Mouse (Mus musculus) thymus, postnatal 25 days (tissue): ENCODE results near the gene Ccdc117.
"Not testable (repeated sequence)": the region's sequence is repeated elsewhere in the genome, so short reads cannot be mapped to it uniquely, and the experiment has no call there.

ENCODE experiments used
- DNase-seq: peaks from one replicate; pipeline ENCODE4 v3.0.0; 2022

The Ccdc117 gene

DNA sequence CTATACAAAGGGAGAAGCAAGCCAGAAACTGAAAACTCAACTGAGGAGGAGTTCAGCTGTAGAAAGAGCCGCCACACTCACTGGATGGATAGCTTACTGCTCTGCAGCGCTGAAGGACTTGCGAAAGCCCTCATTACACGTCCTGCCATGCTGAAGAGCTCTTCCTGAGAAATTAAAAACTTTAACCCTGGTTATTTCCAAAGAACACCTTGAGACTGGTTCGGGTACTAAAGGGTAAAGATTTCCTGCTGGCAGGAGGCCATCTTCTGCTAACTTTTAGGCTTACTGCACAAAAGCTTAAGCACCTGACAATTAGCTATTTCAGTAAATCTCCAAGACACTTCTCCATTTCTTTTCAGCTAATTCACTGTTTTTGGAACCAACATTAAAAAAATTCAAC lies 11.8 kb downstream of the Ccdc117 start:
- no peak for DNase-seq

DNA sequence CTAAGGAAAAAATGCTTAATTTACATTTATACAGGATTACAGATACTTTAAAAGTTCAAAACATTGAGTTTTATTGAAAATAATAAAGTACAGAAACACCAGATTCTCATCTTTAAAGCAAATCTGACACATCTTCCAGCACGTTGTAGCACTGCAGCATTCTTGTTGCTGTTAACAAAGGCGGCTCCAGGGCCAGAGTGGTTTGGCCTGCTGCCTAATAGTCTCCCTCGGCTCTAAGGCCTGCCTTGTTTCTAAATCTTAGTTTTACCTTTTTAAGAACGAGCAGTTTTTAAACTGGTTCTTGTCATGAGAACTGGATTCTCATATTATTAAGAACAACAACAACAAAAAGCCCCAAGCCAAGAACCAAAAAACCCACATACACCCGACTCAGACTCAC lies 13.1 kb downstream of the Ccdc117 start:
- DNase-seq: no peak

GRCm38 (mm10) chr11:5527865-5528523 lies 14.0 kb downstream of the Ccdc117 start:
- DNase-seq: no peak

GRCm38 (mm10) chr11:5526573-5527439 lies 15.2 kb downstream of the Ccdc117 start:
- DNase-seq: no peak

DNA sequence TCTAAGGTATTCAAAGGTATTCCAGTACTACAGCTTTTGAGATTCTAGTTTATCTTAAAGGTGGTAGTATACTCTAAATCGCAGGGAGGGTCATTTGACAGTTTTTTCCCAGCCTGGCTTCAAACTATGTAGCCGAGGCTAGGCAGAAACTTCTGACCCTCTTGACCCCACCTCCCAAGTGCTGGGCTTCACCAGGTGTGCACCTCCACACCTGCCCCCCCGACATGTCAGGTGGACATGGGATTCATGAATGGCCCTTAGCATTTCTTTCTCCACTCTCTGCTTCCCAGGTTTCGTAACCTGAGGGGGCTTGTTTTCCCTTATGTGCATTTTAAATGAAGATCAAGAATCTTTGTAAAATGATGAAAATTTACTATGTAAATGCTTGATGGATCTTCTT lies 16.6 kb downstream of the Ccdc117 start:
- DNase-seq: no peak

DNA sequence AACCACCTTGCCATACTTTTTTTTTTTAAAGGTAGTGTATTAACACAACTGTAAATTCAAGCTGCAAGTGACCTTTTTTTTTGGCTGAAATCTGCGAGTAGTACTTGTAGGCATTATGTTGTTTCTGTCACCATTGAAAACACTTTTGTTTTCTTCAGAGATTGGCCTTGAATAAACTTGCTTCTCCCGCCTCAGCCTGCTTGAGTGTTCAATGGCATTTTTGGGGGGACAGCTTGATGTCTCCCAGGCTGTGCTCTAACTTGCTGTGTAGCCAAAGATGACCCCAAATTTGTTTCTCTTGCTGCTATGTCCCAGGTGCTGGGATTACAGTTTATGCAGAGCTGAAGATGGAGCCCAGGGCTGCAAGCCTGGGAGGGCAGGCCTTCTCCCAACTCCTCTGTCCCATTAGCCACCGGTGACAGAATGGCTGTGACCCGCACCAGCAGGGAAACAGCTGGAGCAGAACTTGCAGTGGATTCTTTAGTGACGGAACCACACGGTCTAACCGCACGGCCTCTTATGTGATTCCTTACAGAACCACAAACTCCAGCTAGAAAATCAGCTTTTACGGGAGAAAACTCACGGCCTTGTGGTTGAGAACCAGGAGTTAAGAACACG lies 19.1 kb downstream of the Ccdc117 start:
- DNase-seq: no peak

DNA sequence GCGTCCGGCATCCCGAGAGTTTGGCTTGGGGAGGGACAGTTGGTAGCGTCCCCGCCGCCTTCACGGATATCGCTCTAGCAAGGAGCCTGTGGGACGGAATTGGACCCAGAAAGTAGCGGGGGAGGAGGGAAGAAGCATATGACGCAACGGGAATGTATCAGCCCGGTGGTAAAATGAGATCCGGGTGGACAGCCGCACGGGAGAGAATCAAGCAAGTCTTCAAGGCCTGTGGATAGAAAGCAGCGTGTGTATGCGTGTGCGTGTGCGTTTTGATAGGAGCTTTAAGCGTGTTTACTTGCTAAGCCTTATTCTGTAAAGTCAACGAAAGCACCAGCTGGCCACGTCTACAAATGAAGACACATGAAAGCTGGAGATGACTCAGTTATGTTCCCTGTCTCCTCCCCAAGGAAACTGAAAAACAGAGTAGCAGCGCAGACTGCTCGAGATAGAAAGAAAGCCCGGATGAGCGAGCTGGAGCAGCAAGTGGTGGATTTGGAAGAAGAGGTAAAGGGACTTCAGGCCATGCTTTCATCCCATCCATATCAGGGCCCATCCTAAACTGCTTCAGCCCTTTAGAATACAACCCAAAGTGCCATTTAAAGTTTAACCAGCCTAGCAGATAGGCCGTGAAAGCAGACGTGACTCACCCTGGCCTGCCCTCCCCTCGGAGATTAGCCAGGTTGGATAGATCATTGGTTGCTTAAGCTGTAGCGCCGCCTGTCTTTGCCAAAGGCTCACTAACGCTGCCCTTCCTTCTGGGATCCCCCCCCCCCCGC lies 20.3 kb downstream of the Ccdc117 start:
- DNase-seq: peak; percentile 78

DNA sequence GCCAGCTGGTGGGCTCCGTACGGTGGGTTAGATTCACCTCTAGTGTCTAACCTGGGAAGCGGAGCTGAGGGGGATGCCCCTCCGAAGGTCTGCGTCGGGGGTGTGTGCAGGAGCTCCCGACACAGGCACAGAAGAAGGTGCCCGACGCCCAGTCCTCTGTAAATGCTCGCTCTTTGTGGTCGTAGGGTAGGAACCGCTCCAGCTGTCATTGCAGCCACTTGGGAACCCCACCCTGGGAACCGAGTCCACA lies 20.8 kb downstream of the Ccdc117 start:
- no peak for DNase-seq

DNA sequence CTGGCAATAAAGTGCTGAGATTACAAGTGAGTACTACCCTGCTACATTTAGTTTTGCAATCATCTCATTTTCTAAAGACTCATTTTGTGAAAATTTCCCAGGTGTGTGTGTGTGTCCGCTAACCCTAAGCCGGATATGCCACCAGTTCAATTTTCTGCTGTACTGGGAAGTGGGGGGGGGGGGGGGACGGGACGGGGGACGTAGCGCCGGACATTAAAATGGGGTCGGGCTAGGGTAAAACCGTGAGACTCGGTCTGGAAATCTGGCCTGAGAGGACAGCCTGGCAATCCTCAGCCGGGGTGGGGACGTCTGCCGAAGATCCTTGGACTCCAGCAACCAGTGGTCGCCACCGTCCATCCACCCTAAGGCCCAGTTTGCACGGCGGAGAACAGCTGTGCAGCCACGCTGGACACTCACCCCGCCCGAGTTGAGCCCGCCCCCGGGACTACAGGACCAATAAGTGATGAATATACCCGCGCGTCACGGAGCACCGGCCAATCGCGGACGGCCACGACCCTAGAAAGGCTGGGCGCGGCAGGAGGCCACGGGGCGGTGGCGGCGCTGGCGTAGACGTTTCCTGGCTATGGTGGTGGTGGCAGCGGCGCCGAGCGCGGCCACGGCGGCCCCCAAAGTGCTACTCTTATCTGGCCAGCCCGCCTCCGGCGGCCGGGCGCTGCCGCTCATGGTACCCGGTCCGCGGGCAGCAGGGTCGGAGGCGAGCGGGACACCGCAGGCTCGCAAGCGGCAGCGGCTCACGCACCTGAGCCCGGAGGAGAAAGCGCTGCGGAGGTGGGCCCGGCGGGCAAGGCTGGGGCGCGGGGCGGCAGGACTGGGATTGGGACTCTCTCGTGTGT lies 21.3 kb downstream of the Ccdc117 start, which contains the start of gene Xbp1:
Gene Xbp1, plus strand, starts transcription at position 248 of the 854 bp plus-strand sequence.
- DNase-seq: peak; percentile 96

DNA sequence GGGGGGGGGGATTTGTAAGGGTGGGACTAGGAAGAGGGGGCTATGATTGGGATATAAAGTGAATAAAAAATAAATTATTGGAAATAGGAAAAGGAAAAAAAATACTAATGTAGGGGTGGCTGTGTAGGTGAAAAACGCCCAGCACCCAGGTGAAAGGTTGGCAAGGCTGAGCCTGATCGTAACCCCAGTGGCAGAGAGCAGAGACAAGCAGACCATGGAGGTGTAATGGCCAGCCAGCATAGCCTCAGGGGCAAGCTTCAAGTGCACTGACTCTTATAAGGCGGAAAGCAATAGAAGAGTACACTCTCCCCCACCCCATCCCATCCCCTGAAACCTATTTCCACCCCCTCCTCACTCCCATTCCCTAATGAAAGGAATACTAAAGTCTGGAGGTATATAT lies 22.3 kb downstream of the Ccdc117 start:
- no peak for DNase-seq

GRCm38 (mm10) chr11:5517346-5517745 lies 24.6 kb downstream of the Ccdc117 start:
- DNase-seq: no peak

GRCm38 (mm10) chr11:5516617-5517016 lies 25.4 kb downstream of the Ccdc117 start:
- no peak for DNase-seq

DNA sequence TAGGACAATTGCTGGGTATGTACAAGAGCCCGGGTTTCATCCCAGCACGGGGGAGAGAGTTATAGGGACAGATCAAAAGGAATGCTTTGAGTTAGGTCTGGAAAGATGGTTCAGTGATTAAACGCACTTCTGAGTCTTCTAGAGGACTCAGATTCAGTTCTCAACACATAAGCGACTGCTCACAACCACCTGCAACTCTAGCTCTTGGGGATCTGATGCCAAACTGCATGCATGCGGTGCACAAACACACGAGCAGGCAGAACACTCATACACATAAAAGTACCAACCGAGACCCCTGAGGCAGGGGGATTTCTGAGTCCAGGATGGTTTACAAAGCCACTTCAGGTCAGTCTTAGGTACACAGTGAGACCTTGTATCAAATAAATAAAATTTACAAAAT lies 25.8 kb downstream of the Ccdc117 start:
- DNase-seq: no peak

DNA sequence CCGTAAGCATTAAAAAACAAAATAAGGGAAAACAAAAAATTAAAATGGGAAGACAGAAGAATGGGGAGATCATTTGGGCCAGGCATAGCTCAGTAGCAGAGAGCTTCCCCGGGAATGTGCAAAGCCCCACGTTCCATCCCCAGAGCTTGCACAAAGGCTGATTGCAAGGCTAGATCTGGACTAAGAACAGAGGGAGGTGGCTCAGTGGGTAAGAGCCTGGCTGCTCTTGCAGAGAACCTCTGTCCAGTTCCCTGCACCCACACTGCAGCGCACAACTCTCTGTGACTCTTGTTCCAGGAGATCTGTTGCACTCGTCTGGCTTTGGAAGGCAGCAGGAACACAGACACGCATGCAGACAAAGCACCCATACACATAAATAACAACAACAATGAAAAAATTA lies 26.3 kb downstream of the Ccdc117 start:
- no peak for DNase-seq

- DNase-seq: no peak
These were observed 26.8 kb downstream of the Ccdc117 start for GRCm38 (mm10) chr11:5515196-5515595.

- no peak for DNase-seq
These were observed 27.9 kb downstream of the Ccdc117 start for GRCm38 (mm10) chr11:5514091-5514490.

DNA sequence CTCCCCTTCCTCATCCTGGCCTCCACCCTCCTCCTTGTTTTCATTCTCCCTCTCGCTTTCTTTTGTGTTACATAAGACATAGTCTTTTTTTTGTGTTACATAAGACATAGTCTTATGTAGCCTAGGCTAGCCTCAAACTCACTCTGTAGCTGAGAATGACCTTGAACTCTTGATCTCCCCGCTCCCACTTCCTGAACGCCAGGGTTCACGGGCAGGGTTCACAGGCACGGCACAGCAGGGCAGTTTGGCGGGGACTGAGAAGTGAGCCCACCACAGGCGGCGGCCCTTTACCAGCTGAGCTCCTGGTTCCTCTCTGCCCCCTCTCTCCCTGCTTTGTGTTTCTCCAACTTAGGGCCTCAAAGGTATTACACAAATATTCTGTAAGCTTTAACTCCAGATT lies 29.0 kb downstream of the Ccdc117 start:
- DNase-seq: no peak

- no peak for DNase-seq
These were observed 29.8 kb downstream of the Ccdc117 start for GRCm38 (mm10) chr11:5512099-5512725.

- not testable (repeated sequence) for DNase-seq
These were observed 31.3 kb downstream of the Ccdc117 start for GRCm38 (mm10) chr11:5510686-5511085.

GRCm38 (mm10) chr11:5510099-5510391 lies 31.9 kb downstream of the Ccdc117 start:
- DNase-seq: no peak

GRCm38 (mm10) chr11:5509215-5510098 lies 32.5 kb downstream of the Ccdc117 start:
- DNase-seq: peak; percentile 49
